Comparison of ENCODE assay signal across 16 mouse cellular contexts in the genomic region with DNA sequence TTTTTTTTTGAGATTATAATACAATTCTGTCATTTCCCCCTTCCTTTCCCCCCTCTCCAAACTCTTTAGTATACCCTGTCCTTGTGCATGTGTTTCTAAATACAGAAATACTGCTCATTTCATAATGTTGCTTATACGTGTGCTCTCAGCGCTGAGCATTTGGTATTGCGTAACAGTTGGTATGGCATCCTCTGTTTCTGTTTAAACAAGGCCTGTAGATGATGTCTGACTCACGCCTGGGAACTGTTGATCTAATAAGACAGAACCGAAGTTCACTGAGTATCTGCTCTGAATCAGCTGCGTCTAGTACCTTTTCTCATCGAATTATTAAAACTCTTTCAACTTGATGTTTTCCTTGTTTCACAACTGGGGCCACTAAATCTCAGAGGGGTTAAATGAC. TPM values are rescaled to one million over a fixed set of nuclear protein-coding genes. Genes with fewer than 3 reads are reported as not detected.
DNase-seq lines count a peak whose midpoint lies in the region; ATAC-seq and TF ChIP-seq lines count a peak whose summit lies in the region.
"Had no signal": no experiment of that assay in that cellular context is flagged by ENCODE, and none has a peak within 500 bp of the region (broad histone marks: within the 10 kb centered on the region; RNA-seq: fewer than 3 reads in every experiment).

No protein-coding gene starts in this region.

- no peak overlapping the region for H3K9ac ChIP-seq in forebrain, postnatal 0 days
- H3K9ac ChIP-seq in forebrain, embryonic 14.5 days (ENCODE audit: low read length) = no peak overlapping the region
- no peak overlapping the region for H3K9ac ChIP-seq in liver, embryonic 14.5 days (replicated peaks)
- H3K9ac ChIP-seq: midbrain, embryonic 12.5 days; neural tube, embryonic 13.5 days had no signal

- no peak overlapping the region for H3K27ac ChIP-seq in forebrain, postnatal 0 days (ENCODE audit: low read depth, low read length)
- H3K27ac ChIP-seq in forebrain, embryonic 14.5 days (ENCODE audit: low read depth, low read length) = no peak overlapping the region
- no peak overlapping the region for H3K27ac ChIP-seq in liver, embryonic 14.5 days
- H3K27ac ChIP-seq in thymus, adult 2 months (ENCODE audit: control insufficient read depth, insufficient read depth, low read length) = no peak overlapping the region
- H3K27ac ChIP-seq: midbrain, embryonic 12.5 days; neural tube, embryonic 13.5 days had no signal

- WGBS in forebrain, postnatal 0 days = 78% methylated on average over 7 of the region's 7 CpGs
- WGBS in forebrain, embryonic 14.5 days = 88% methylated on average over 7 of the region's 7 CpGs
- WGBS in liver, embryonic 14.5 days (ENCODE audit: insufficient replicate concordance) = 54% methylated on average over 7 of the region's 7 CpGs
- WGBS in thymus, adult 2 months = 88% methylated on average over 7 of the region's 7 CpGs

- no peaks in the 10 kb centered on the region for H3K36me3 ChIP-seq in forebrain, postnatal 0 days (ENCODE audit: insufficient read depth)
- no peaks in the 10 kb centered on the region for H3K36me3 ChIP-seq in forebrain, embryonic 14.5 days (ENCODE audit: control insufficient read depth, insufficient read depth, low read length)
- no peaks in the 10 kb centered on the region for H3K36me3 ChIP-seq in liver, embryonic 14.5 days (replicated peaks; ENCODE audit: control insufficient read depth, insufficient read depth, low read depth)
- no peaks in the 10 kb centered on the region for H3K36me3 ChIP-seq in thymus, adult 2 months (ENCODE audit: control insufficient read depth, insufficient read depth, low read length)
- H3K36me3 ChIP-seq: midbrain, embryonic 12.5 days; neural tube, embryonic 13.5 days had no signal

- no peaks in the 10 kb centered on the region for H3K4me1 ChIP-seq in forebrain, postnatal 0 days (ENCODE audit: insufficient read depth)
- H3K4me1 ChIP-seq in forebrain, embryonic 14.5 days (ENCODE audit: control insufficient read depth, insufficient read depth, low read length) = no peaks in the 10 kb centered on the region
- peaks cover 0 to 2% of the 10 kb centered on the region in 2 experiments; a peak in 1 of 4 replicates for H3K4me1 ChIP-seq in liver, embryonic 14.5 days (replicated peaks; ENCODE audit: control insufficient read depth in 2 of 2, insufficient read depth in 2 of 2, low read length in 1 of 2)
- H3K4me1 ChIP-seq in thymus, adult 2 months (replicated peaks; ENCODE audit: control insufficient read depth, insufficient read depth, low read length) = no peaks in the 10 kb centered on the region
- H3K4me1 ChIP-seq: midbrain, embryonic 12.5 days; neural tube, embryonic 13.5 days had no signal

- H3K4me3 ChIP-seq in forebrain, postnatal 0 days (ENCODE audit: low read depth, low read length) = no peak overlapping the region
- H3K4me3 ChIP-seq in forebrain, embryonic 14.5 days (ENCODE audit: low read depth, low read length) = no peak overlapping the region
- no peak overlapping the region for H3K4me3 ChIP-seq in liver, embryonic 14.5 days (ENCODE audit: insufficient read depth in 1 of 2, low read depth in 2 of 2, low read length in 2 of 2)
- H3K4me3 ChIP-seq in thymus, adult 2 months (ENCODE audit: control insufficient read depth, insufficient read depth, low read length) = no peak overlapping the region
- H3K4me3 ChIP-seq: erythroblast, embryonic 14.5 days; midbrain, embryonic 12.5 days; neural tube, embryonic 13.5 days had no signal

- DNase-seq in forebrain, postnatal 0 days = peak; percentile 38
- DNase-seq in forebrain, embryonic 14.5 days (ENCODE audit: low spot score) = no peak
- DNase-seq in urinary bladder, postnatal 14 days (ENCODE audit: low spot score) = peak; percentile 34
- no peak for DNase-seq in urinary bladder, adult 2 months (ENCODE audit: low spot score)
- DNase-seq in liver, embryonic 14.5 days (ENCODE audit: low read depth in 3 of 3, low spot score in 3 of 3) = peak in 2 of 3 experiments; percentile 13 to 22
- DNase-seq in heart, adult 18-20 months = no peak
- no peak for DNase-seq in thymus, adult 2 months
- no peak for DNase-seq in left cerebral cortex, postnatal 10 days (ENCODE audit: extremely low spot score in 1 of 2, low spot score in 2 of 2)
- DNase-seq: cerebellum, adult 9-11 months; gastrocnemius, postnatal 14 days; heart, postnatal 10 days; right cerebral cortex, postnatal 14 days had no signal

- TF ChIP-seq CTCF in forebrain, postnatal 0 days (IDR thresholded peaks at IDR 0.05; ENCODE audit: low read depth) = no peak
- TF ChIP-seq CTCF in liver, embryonic 14.5 days (IDR thresholded peaks at IDR 0.05; ENCODE audit: low read depth) = no peak
- no peak for TF ChIP-seq CTCF in thymus, adult 2 months (IDR thresholded peaks at IDR 0.05; ENCODE audit: borderline replicate concordance, control insufficient read depth, extremely low read depth, insufficient read depth, low read length, poor library complexity)

- ATAC-seq in forebrain, postnatal 0 days = peak; percentile 48; the same call in 1 of the 2 replicates
- no peak for ATAC-seq in forebrain, embryonic 14.5 days
- no peak for ATAC-seq in liver, embryonic 14.5 days (ENCODE audit: insufficient read depth)
- ATAC-seq: CD4-positive, CD25-positive, alpha-beta regulatory T cell, adult 4 months had no signal

- intact Hi-C loops in left cerebral cortex, postnatal 10 days (cut with DNase I) = no loop called here

- no peak for TF ChIP-seq EP300 in liver, embryonic 14.5 days (IDR thresholded peaks at IDR 0.05; ENCODE audit: low read depth)

- H3K9me3 ChIP-seq in forebrain, postnatal 0 days (ENCODE audit: low read length) = no peaks in the 10 kb centered on the region
- H3K9me3 ChIP-seq in forebrain, embryonic 14.5 days (replicated peaks; ENCODE audit: control insufficient read depth, low read length) = no peaks in the 10 kb centered on the region
- no peaks in the 10 kb centered on the region for H3K9me3 ChIP-seq in liver, embryonic 14.5 days (ENCODE audit: control insufficient read depth, low read length)
- H3K9me3 ChIP-seq: midbrain, embryonic 12.5 days; neural tube, embryonic 13.5 days had no signal

- no peak overlapping the region for H3K4me2 ChIP-seq in forebrain, postnatal 0 days (ENCODE audit: low read depth)
- H3K4me2 ChIP-seq in forebrain, embryonic 14.5 days (ENCODE audit: low read length) = no peak overlapping the region
- no peak overlapping the region for H3K4me2 ChIP-seq in liver, embryonic 14.5 days (ENCODE audit: low read depth)
- H3K4me2 ChIP-seq: midbrain, embryonic 12.5 days; neural tube, embryonic 13.5 days had no signal

- no peaks in the 10 kb centered on the region for H3K27me3 ChIP-seq in forebrain, postnatal 0 days (ENCODE audit: insufficient read depth, low read length)
- H3K27me3 ChIP-seq in forebrain, embryonic 14.5 days (replicated peaks; ENCODE audit: control insufficient read depth, insufficient read depth, low read length) = no peaks in the 10 kb centered on the region
- H3K27me3 ChIP-seq in liver, embryonic 14.5 days (ENCODE audit: control insufficient read depth, insufficient read depth, low read length) = no peaks in the 10 kb centered on the region
- H3K27me3 ChIP-seq in thymus, adult 2 months (ENCODE audit: control insufficient read depth, insufficient read depth, low read length) = no peaks in the 10 kb centered on the region
- H3K27me3 ChIP-seq: midbrain, embryonic 12.5 days; neural tube, embryonic 13.5 days had no signal

- TF ChIP-seq POLR2A in thymus, adult 2 months (IDR thresholded peaks at IDR 0.05; ENCODE audit: control insufficient read depth, extremely low read depth, insufficient read depth, low read length, poor library complexity) = no peak

RNA-seq across cellular contexts. Expression of a gene that starts 24.2 kb away (rescaled TPM):
- 2.2 and 11.7 TPM in 2 replicates for total RNA-seq in forebrain, postnatal 0 days (2014; rRNA removed)
- 0.20 and 0.35 TPM in 2 replicates for polyA plus RNA-seq in forebrain, postnatal 0 days (2015; fragmentation: Nextera tagmentation; extraction: Ambion mirVana)
- 0.18 and 0.20 TPM in 2 replicates for polyA plus RNA-seq in forebrain, embryonic 14.5 days (2014; fragmentation: Nextera tagmentation; extraction: Ambion mirVana)
- 3.1 and 3.4 TPM in 2 replicates for polyA plus RNA-seq in urinary bladder, adult 2 months (2012; rRNA removed)
- polyA plus RNA-seq in liver, embryonic 14.5 days (2012; rRNA removed) = 0.20 and 0.22 TPM in 2 replicates
- 0.14 and 0.37 TPM in 2 replicates for polyA plus RNA-seq in liver, embryonic 14.5 days (2014; fragmentation: Nextera tagmentation; extraction: Ambion mirVana)
- under 1 TPM in 1 of 2 experiments, not detected in 1; 0.05 TPM for total RNA-seq in heart, adult 18-20 months (2021)
- polyA plus RNA-seq in thymus, adult 2 months (2012; rRNA removed) = 0.08 TPM in 1 of 2 replicates, not detected in the other
- 1 to 10 TPM; 5.4 to 6.6 TPM for total RNA-seq in left cerebral cortex, postnatal 10 days (2021)
- polyA plus RNA-seq: CD4-positive, CD25-positive, alpha-beta regulatory T cell, adult 4 months; erythroblast, embryonic 14.5 days had no signal

Comparison
In these comparisons a context has a peak if more than half of its experiments do, and no peak if none do; other contexts are left out.
1. DNase-seq: peak in forebrain, postnatal 0 days (single experiment), urinary bladder, postnatal 14 days (single experiment) and liver, embryonic 14.5 days (2 of 3); none in forebrain, embryonic 14.5 days (single experiment), urinary bladder, adult 2 months (single experiment), heart, adult 18-20 months (0 of 2), thymus, adult 2 months (single experiment) and left cerebral cortex, postnatal 10 days (0 of 2).